Mouse (Mus musculus) Patski (cell line): Measurements from ENCODE around the gene Gm17018. TPM values are rescaled to one million over a fixed set of nuclear protein-coding genes. Genes with fewer than 3 reads are reported as not detected.

Experiments
- ATAC-seq: fragments of 100-300 bp; one replicate; pipeline ENCODE4 v1.8.0; 2021
- CTCF ChIA-PET: fragments of 350-600 bp; sonication (Branson Sonifier 250); formaldehyde crosslinking; loops from one replicate; lab custom pipeline; 2022; ENCODE audit warnings: inconsistent platforms; lab: Charles Lee
- POLR2A ChIA-PET: fragments of 350-600 bp; sonication (Branson Sonifier 250); formaldehyde crosslinking; loops from one replicate; lab custom pipeline; 2022; ENCODE audit warnings: antibody characterized with exemption, inconsistent platforms; lab: Charles Lee
- DNase-seq: peaks from one replicate; pipeline ENCODE4 v3.0.0-alpha.2; 2011; ENCODE audit warnings: low read depth, low spot score
- H3K27me3 ChIP-seq: fragments of 371-371 bp; one replicate; pipeline ENCODE4 v1.5.1; 2021
- CTCF ChIP-seq: fragments of 100-300 bp; IDR thresholded peaks from one replicate; pipeline ENCODE4 v1.5.1; 2021
- in situ Hi-C: fragments of 300-500 bp; cut with MboI; formaldehyde crosslinking; loops from 3 replicates; pipeline ENCODE4 v1.11.1; 2018; ENCODE audit warnings: low pct_unique_long_range_greater_than_20kb, mixed read lengths
- polyA plus RNA-seq: library from polyadenylated mRNA; unstranded; gene quantifications from one replicate; pipeline ENCODE4 v1.2.3, GENCODE M21; 2021

Gm17018 gene
- polyA plus RNA-seq, 1 experiment from 2014 or later = 71.7 TPM

- ATAC-seq = no peak
- in situ Hi-C loops = no loop called here
- CTCF ChIA-PET = interaction anchor here (1.3 kb wide), 1 partner anchor 13 kb away, joined by 4 read pairs; no protein-coding TSS in a partner anchor
- POLR2A ChIA-PET = no interaction called here
- TF ChIP-seq CTCF = no peak
- no peaks in the 10 kb centered on the region for H3K27me3 ChIP-seq
- no peak for DNase-seq
Observed at GRCm38 (mm10) chr19:45602606-45603005, 42.2 kb downstream of the Gm17018 start.

DNA sequence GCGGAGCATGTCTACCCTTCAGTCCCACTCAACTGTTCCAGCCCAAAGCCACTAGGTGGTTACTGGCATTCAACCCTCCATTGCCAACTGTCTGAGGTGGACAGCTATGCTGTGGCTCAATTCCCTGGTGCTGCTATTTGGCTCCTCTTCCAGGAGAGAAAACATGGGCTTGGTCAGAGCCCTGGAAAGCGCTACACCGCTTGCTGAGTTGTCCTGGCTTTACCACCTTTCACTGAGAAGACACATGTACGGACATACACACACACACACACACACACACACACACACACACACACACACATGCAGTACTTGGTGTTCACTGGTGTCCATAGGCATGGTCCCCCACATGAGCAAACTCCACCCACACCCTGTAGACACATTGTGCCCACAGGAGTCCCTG is 46.3 kb downstream of the Gm17018 start:
- ChIA-PET CTCF (no interaction called here), POLR2A (no interaction called here)
- no peak for TF ChIP-seq CTCF
- no peak for DNase-seq
- H3K27me3 ChIP-seq = no peaks in the 10 kb centered on the region
- ATAC-seq = no peak
- in situ Hi-C loops = no loop called here

- ChIA-PET POLR2A (no interaction called here), CTCF (no interaction called here)
- in situ Hi-C loops = no loop called here
- no peak for DNase-seq
- H3K27me3 ChIP-seq = no peaks in the 10 kb centered on the region
- no peak for TF ChIP-seq CTCF
- no peak for ATAC-seq
Observed at GRCm38 (mm10) chr19:45607479-45607878, 47.1 kb downstream of the Gm17018 start.

DNA sequence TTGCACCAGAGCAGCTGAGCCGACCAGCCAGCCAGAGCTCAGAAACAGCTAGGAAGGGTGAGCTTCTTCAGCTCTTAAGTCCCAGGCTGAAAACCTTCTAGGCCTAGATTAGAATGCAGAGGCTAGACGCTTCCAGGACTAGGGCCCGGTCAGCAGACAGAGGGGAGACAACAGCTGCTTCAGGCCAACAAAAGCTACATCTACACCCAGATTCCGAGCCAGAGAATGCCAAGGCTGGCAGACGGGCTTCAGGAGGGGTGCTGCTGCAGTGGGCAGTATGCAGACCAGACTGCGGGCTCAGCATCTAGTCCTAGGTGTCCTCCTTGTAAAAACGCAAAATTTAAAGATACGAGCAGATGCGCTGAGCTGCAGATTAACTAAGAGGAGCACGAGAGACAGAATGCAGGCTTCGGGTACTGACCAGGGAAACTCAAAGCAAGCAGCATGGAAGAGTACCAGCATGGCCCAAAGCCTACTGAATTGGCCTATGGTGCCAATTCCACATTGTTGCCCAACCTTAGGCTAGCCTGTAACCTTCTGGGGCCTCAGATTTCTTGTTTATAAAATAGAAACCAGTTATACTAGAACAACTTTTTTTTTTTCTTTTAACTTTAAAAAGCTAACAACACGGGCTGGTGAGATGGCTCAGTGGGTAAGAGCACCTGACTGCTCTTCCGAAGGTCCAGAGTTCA is 48.4 kb downstream of the Gm17018 start:
- ChIA-PET CTCF (no interaction called here), POLR2A (interaction anchor here (0.5 to 0.7 kb wide), 2 partner anchors 43 to 602 kb away, joined by 3 read pairs; no protein-coding TSS in a partner anchor)
- TF ChIP-seq CTCF = no peak
- no peak for DNase-seq
- H3K27me3 ChIP-seq = no peaks in the 10 kb centered on the region
- in situ Hi-C loops = no loop called here
- no peak for ATAC-seq

DNA sequence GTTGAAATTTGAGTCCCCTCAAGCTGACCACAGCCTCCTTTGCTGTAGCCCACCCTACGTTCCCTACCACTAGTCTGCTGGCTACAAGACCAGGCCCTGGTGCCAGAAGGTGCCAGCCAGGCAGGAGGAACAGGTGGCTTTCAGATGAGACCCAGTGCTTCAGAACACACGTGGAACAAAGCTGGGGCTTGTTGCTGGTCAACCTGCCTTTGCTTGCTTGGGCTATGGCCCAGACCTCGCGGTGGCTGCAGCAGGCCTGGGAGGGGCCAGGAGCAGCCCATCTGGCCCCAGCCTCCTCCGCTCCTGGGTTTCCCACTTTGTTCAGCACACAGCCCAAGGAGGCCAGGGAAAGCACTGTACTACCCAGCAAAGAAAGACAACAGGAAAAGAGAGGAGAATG is 50.4 kb downstream of the Gm17018 start:
- no peak for TF ChIP-seq CTCF
- no peaks in the 10 kb centered on the region for H3K27me3 ChIP-seq
- ChIA-PET CTCF (interaction anchor here (1.8 kb wide), 1 partner anchor 14 kb away, joined by 6 read pairs; no protein-coding TSS in a partner anchor), POLR2A (no interaction called here)
- in situ Hi-C loops = no loop called here
- DNase-seq (no peak), ATAC-seq (no peak)

DNA sequence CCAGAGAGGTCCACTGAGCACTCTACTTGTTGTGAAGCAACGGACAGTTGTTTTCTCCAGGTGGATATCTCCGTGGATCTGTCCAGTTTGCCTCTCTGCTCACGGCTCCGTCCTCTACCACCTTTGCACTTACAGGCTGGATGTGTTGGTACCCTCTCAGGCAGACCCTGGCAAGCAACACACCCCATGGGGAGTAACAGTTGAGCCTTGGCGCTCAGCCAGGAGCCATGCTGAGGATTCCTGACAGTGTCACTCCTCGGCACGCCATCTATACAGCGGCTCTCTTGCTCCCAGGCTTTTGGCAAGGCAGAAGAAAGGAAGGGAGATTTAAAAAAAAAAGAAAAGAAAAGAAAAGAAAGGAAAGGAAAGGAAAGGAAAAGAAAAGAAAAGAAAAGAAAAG is 54.0 kb downstream of the Gm17018 start:
- ATAC-seq (no peak), DNase-seq (no peak)
- ChIA-PET POLR2A (no interaction called here), CTCF (interaction anchor here (1.2 to 1.5 kb wide), 2 partner anchors 10 to 40 kb away, joined by 3 to 4 read pairs; no protein-coding TSS in a partner anchor)
- TF ChIP-seq CTCF = no peak
- in situ Hi-C loops = no loop called here
- H3K27me3 ChIP-seq = no peaks in the 10 kb centered on the region

DNA sequence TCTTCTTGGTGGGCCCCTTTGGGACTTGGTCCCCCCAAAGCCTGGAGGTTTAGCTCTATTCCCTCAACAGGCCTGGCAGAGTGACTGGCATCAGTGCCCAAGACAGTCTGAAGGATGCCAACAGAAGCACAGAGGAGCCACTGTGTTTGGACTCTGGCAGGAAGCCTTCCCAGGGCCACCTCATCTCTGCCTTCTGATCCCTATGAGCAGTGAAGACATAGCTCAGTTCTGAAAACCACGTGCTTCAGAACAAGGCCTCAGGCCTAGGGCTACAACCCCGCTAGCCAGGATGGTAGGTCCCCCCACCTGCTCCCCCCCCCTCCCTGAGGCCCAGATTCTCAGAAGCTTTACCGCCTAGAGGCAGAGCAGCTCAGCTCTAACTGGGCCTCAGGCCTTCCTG is 54.5 kb downstream of the Gm17018 start:
- no peak for TF ChIP-seq CTCF
- in situ Hi-C loops = no loop called here
- POLR2A ChIA-PET = no interaction called here
- CTCF ChIA-PET = interaction anchor here (1.2 to 1.5 kb wide), 2 partner anchors 10 to 41 kb away, joined by 3 to 4 read pairs; no protein-coding TSS in a partner anchor
- DNase-seq = no peak
- H3K27me3 ChIP-seq = no peaks in the 10 kb centered on the region
- ATAC-seq = no peak

- DNase-seq = no peak
Observed at GRCm38 (mm10) chr19:45615415-45616213, 55.2 kb downstream of the Gm17018 start.

GRCm38 (mm10) chr19:45616214-45616518 is 55.8 kb downstream of the Gm17018 start:
- CTCF ChIA-PET = interaction anchor here (1.3 to 1.4 kb wide), 2 partner anchors 13 to 14 kb away, joined by 3 to 4 read pairs; no protein-coding TSS in a partner anchor
- DNase-seq (no peak), ATAC-seq (no peak)
- H3K27me3 ChIP-seq = no peaks in the 10 kb centered on the region
- no peak for TF ChIP-seq CTCF
- POLR2A ChIA-PET = no interaction called here
- in situ Hi-C loops = no loop called here

More at GRCm38 (mm10) chr19:45615415-45616213, 55.2 kb downstream of the Gm17018 start:
- ChIA-PET POLR2A (no interaction called here), CTCF (interaction anchor here (1.2 to 1.5 kb wide), 3 partner anchors 11 to 41 kb away, joined by 3 to 4 read pairs (median 4); no protein-coding TSS in a partner anchor)
- no peak for ATAC-seq
- H3K27me3 ChIP-seq = no peaks in the 10 kb centered on the region
- no peak for TF ChIP-seq CTCF
- in situ Hi-C loops = no loop called here

DNA sequence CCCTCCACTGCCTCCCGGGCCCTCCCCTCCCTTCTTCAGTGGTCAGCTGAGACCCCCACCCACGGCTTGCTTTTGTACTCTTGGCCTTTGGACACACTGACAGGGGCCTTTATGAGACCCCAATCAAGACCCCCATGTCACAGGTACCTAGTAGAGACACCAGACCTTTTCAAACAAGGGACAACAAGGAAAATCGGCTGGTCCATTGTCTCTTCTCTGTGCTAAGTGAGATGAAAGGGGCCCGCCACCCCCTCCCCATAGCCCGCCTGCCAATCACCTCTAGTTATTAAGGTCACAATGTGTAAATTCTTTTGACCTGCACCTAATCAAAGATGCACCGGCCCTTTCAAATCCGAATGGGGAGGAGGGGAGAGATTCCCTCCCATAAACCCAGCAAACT is 56.3 kb downstream of the Gm17018 start:
- POLR2A ChIA-PET = interaction anchor here (0.6 kb wide), 1 partner anchor 48 kb away, joined by 5 read pairs; no protein-coding TSS in a partner anchor
- TF ChIP-seq CTCF = no peak
- in situ Hi-C loops = no loop called here
- no peak for DNase-seq
- no peak for ATAC-seq
- no peaks in the 10 kb centered on the region for H3K27me3 ChIP-seq
- CTCF ChIA-PET = interaction anchor here (1.4 kb wide), 1 partner anchor 12 kb away, joined by 3 read pairs; no protein-coding TSS in a partner anchor
